ENCODE assay signal across 8 mouse cellular contexts in the genomic region with DNA sequence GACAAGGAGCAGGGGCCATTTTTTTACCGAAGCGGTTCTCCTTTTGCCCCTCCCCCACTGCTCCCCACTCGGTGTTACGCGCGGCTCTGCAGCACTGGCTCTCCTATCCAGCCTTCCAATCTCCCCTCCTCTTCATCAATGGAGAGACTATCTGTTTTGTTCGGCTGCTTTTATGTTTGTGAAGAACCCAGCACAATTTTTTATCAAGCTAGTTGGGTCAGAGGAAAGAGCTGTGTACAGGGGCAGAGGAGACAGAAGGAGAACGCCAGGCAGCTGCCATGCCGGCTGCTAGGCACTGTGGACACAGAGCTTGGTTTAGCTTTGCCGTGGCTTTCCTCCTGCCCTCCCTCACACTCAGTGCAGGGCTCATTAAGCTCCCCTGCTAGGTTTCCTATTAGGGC.
DNase-seq lines count a peak whose midpoint lies in the region; ATAC-seq and TF ChIP-seq lines count a peak whose summit lies in the region.

No protein-coding gene starts in this region.

- peak; percentile 78 for ATAC-seq in intestine, embryonic 14.5 days (replicated peaks; ENCODE audit: low FRiP score, low TSS enrichment, low read depth)
- peak; percentile 58; the same call in 1 of the 2 replicates for ATAC-seq in stomach, embryonic 16.5 days (ENCODE audit: insufficient read depth, low FRiP score)

- no peaks in the 10 kb centered on the region for H3K27me3 ChIP-seq in testis, adult 2 months (ENCODE audit: control insufficient read depth, insufficient read depth, low read length)
- H3K27me3 ChIP-seq in intestine, embryonic 14.5 days (replicated peaks; ENCODE audit: control insufficient read depth, insufficient read depth, low read length), result no peaks in the 10 kb centered on the region
- no peaks in the 10 kb centered on the region for H3K27me3 ChIP-seq in stomach, embryonic 16.5 days (ENCODE audit: control insufficient read depth, insufficient read depth, low read length)

- peak overlapping the region; percentile 60 for H3K4me2 ChIP-seq in intestine, embryonic 14.5 days (ENCODE audit: low read length)
- H3K4me2 ChIP-seq in stomach, embryonic 16.5 days (ENCODE audit: low read depth, low read length), result peak overlapping the region; percentile 54

- H3K9me3 ChIP-seq in intestine, embryonic 14.5 days (ENCODE audit: control insufficient read depth, low read length), result no peaks in the 10 kb centered on the region
- no peaks in the 10 kb centered on the region for H3K9me3 ChIP-seq in stomach, embryonic 16.5 days (replicated peaks; ENCODE audit: control insufficient read depth, low read length)

- 0 out of 2 replicates have a peak overlapping the region, but pooled peaks have one; percentile 22 for H3K9ac ChIP-seq in intestine, embryonic 14.5 days (ENCODE audit: low read length)
- peak overlapping the region; percentile 27; the same call in 1 of the 2 replicates for H3K9ac ChIP-seq in stomach, embryonic 16.5 days (ENCODE audit: low read length)

- no peak overlapping the region for H3K27ac ChIP-seq in testis, adult 2 months (ENCODE audit: control insufficient read depth, insufficient read depth, low read depth, low read length)
- H3K27ac ChIP-seq in intestine, embryonic 14.5 days (ENCODE audit: low read depth), result no peak overlapping the region
- no peak overlapping the region for H3K27ac ChIP-seq in stomach, embryonic 16.5 days (ENCODE audit: low read length)

- TF ChIP-seq CTCF in testis, adult 2 months (IDR thresholded peaks at IDR 0.05; ENCODE audit: control insufficient read depth, insufficient read depth, insufficient replicate concordance, low read depth, low read length), result no peak

- H3K4me1 ChIP-seq in testis, adult 2 months (ENCODE audit: control insufficient read depth, insufficient read depth, low read length), result peaks cover 6% of the 10 kb centered on the region
- H3K4me1 ChIP-seq in intestine, embryonic 14.5 days (replicated peaks; ENCODE audit: control insufficient read depth, insufficient read depth, low read length), result peaks cover 25% of the 10 kb centered on the region
- peaks cover 11% of the 10 kb centered on the region for H3K4me1 ChIP-seq in stomach, embryonic 16.5 days (ENCODE audit: control insufficient read depth, insufficient read depth, low read length)

- DNase-seq in adrenal gland, postnatal 25 days, result peak; percentile 9
- no peak for DNase-seq in adrenal gland, postnatal 4 days (ENCODE audit: low spot score in 2 of 2)
- DNase-seq in testis, postnatal 14 days (ENCODE audit: low spot score), result no peak
- peak; percentile 61 for DNase-seq in intestine, embryonic 14.5 days (ENCODE audit: low spot score)
- peak; percentile 10 for DNase-seq in lung, postnatal 10 days
- DNase-seq in gastrocnemius, postnatal 4 days (ENCODE audit: low spot score in 2 of 2), result no peak

- H3K36me3 ChIP-seq in testis, adult 2 months (ENCODE audit: control insufficient read depth, insufficient read depth, low read length), result no peaks in the 10 kb centered on the region
- H3K36me3 ChIP-seq in intestine, embryonic 14.5 days (ENCODE audit: control insufficient read depth, insufficient read depth, low read length), result no peaks in the 10 kb centered on the region
- no peaks in the 10 kb centered on the region for H3K36me3 ChIP-seq in stomach, embryonic 16.5 days (ENCODE audit: control insufficient read depth, insufficient read depth, low read length)

- 3% methylated on average over 10 of the region's 10 CpGs for WGBS in intestine, embryonic 14.5 days
- WGBS in stomach, embryonic 16.5 days, result 1% methylated on average over 10 of the region's 10 CpGs

- TF ChIP-seq POLR2A in testis, adult 2 months (IDR thresholded peaks at IDR 0.05; ENCODE audit: control insufficient read depth, low read depth, low read length), result no peak

- H3K4me3 ChIP-seq in testis, adult 2 months (ENCODE audit: control insufficient read depth, low read depth, low read length), result peak overlapping the region; percentile 37
- peak overlapping the region; percentile 30 for H3K4me3 ChIP-seq in intestine, embryonic 14.5 days (ENCODE audit: low read depth, low read length)
- peak overlapping the region; percentile 30 for H3K4me3 ChIP-seq in stomach, embryonic 16.5 days (replicated peaks; ENCODE audit: low read length)

Comparison
In these comparisons a context has a peak if more than half of its experiments do, and no peak if none do; other contexts are left out.
1. DNase-seq: peak in adrenal gland, postnatal 25 days (single experiment), intestine, embryonic 14.5 days (single experiment) and lung, postnatal 10 days (single experiment); none in adrenal gland, postnatal 4 days (0 of 2), testis, postnatal 14 days (single experiment) and gastrocnemius, postnatal 4 days (0 of 2).
2. Peak in every context shown above with its lines, with median percentiles within 50 percentile points of each other: H3K4me3 ChIP-seq.